8 mouse cellular contexts compared by ENCODE assay signal in genomic region chrX:153831951-153832561, GRCm38 (mm10). TPM values are rescaled to one million over a fixed set of nuclear protein-coding genes. Genes with fewer than 3 reads are reported as not detected.
DNase-seq lines count a peak whose midpoint lies in the region; ATAC-seq and TF ChIP-seq lines count a peak whose summit lies in the region.

Gene Spin2c (plus strand): TSS chrX:153832225.

- H3K27me3 ChIP-seq in cerebellum, adult 2 months (ENCODE audit: control insufficient read depth, insufficient read depth, low read length) = no peaks in the 10 kb centered on the region
- H3K27me3 ChIP-seq in hindbrain, embryonic 14.5 days (ENCODE audit: control insufficient read depth, insufficient read depth, low read length) = no peaks in the 10 kb centered on the region
- H3K27me3 ChIP-seq in lung, embryonic 15.5 days = no peaks in the 10 kb centered on the region

- TF ChIP-seq CTCF in cerebellum, adult 2 months (IDR thresholded peaks at IDR 0.05; ENCODE audit: borderline replicate concordance, insufficient read depth, low read depth, low read length) = no peak

- peak; percentile 61 for DNase-seq in NIH3T3 (ENCODE audit: low read depth)
- peak; percentile 61 to 66 for DNase-seq in cerebellum, adult 2 months
- peak; percentile 51 for DNase-seq in hindbrain, embryonic 14.5 days (ENCODE audit: low spot score)
- DNase-seq in layer of hippocampus, postnatal 10 days (ENCODE audit: low spot score in 2 of 2) = peak; percentile 36 to 54
- peak; percentile 52 for DNase-seq in ovary, postnatal 36 days (ENCODE audit: low spot score)
- peak; percentile 9 for DNase-seq in urinary bladder, postnatal 10 days (ENCODE audit: low spot score)

- TF ChIP-seq POLR2A in cerebellum, adult 2 months (IDR thresholded peaks at IDR 0.05; ENCODE audit: borderline replicate concordance, insufficient read depth, low read length) = no peak

- peak within 1 kb of the TSS; percentile 56; the same call in 1 of the 2 replicates for H3K27ac ChIP-seq in cerebellum, adult 2 months (ENCODE audit: insufficient read depth, low read length)
- peak within 1 kb of the TSS; percentile 78 for H3K27ac ChIP-seq in hindbrain, embryonic 14.5 days
- peak within 1 kb of the TSS; percentile 55 for H3K27ac ChIP-seq in lung, embryonic 15.5 days

- no peaks in the 10 kb centered on the region for H3K9me3 ChIP-seq in hindbrain, embryonic 14.5 days (ENCODE audit: control insufficient read depth, low read length)
- no peaks in the 10 kb centered on the region for H3K9me3 ChIP-seq in lung, embryonic 15.5 days

- peak within 1 kb of the TSS; percentile 48 for H3K4me2 ChIP-seq in hindbrain, embryonic 14.5 days (replicated peaks)
- peak within 1 kb of the TSS; percentile 58 for H3K4me2 ChIP-seq in lung, embryonic 15.5 days

- peak within 1 kb of the TSS; percentile 60 for H3K9ac ChIP-seq in hindbrain, embryonic 14.5 days
- peak within 1 kb of the TSS; percentile 37 for H3K9ac ChIP-seq in lung, embryonic 15.5 days

- no peaks in the 10 kb centered on the region for H3K4me1 ChIP-seq in cerebellum, adult 2 months (ENCODE audit: control insufficient read depth, insufficient read depth, low read length)
- no peaks in the 10 kb centered on the region for H3K4me1 ChIP-seq in hindbrain, embryonic 14.5 days (replicated peaks; ENCODE audit: control insufficient read depth, insufficient read depth, low read length)
- no peaks in the 10 kb centered on the region for H3K4me1 ChIP-seq in lung, embryonic 15.5 days

- peak within 1 kb of the TSS; percentile 100 for H3K4me3 ChIP-seq in cerebellum, adult 2 months (replicated peaks; ENCODE audit: insufficient read depth, low read depth, low read length)
- H3K4me3 ChIP-seq in hindbrain, embryonic 14.5 days (replicated peaks; ENCODE audit: low read length) = peak within 1 kb of the TSS; percentile 55
- peak within 1 kb of the TSS; percentile 53 for H3K4me3 ChIP-seq in lung, embryonic 15.5 days

- no peaks in the 10 kb centered on the region for H3K36me3 ChIP-seq in hindbrain, embryonic 14.5 days (replicated peaks; ENCODE audit: control insufficient read depth, insufficient read depth)
- no peaks in the 10 kb centered on the region for H3K36me3 ChIP-seq in lung, embryonic 15.5 days

- ATAC-seq in frontal cortex, adult (ENCODE audit: low TSS enrichment) = peak; percentile 99
- peak; percentile 96 for ATAC-seq in hindbrain, embryonic 14.5 days (ENCODE audit: low FRiP score)
- ATAC-seq in lung, embryonic 15.5 days (ENCODE audit: borderline replicate concordance, extremely low read depth, low FRiP score, low TSS enrichment) = peak; percentile 90; the same call in 1 of the 2 replicates

- WGBS in cerebellum, adult 2 months = 3% methylated on average over 23 of the region's 23 CpGs
- WGBS in hindbrain, embryonic 14.5 days = 10% methylated on average over 23 of the region's 23 CpGs
- WGBS in lung, embryonic 15.5 days = 12% methylated on average over 22 of the region's 23 CpGs

RNA-seq across cellular contexts. Expression of gene Spin2c, which starts in this region (rescaled TPM):
- 7.3 and 7.8 TPM in 2 replicates for polyA plus RNA-seq in cerebellum, adult 2 months (2012; rRNA removed)
- polyA plus RNA-seq in hindbrain, embryonic 14.5 days (2014; fragmentation: Nextera tagmentation; extraction: Ambion mirVana) = 28.4 and 31.4 TPM in 2 replicates
- 1 to 10 TPM; 7.7 to 9.0 TPM for total RNA-seq in layer of hippocampus, postnatal 10 days (2021)
- polyA plus RNA-seq in lung, embryonic 15.5 days (2015; fragmentation: Nextera tagmentation; extraction: Ambion mirVana) = 16.6 and 18.9 TPM in 2 replicates

Comparison
In these comparisons a context has a peak if more than half of its experiments do, and no peak if none do; other contexts are left out.
1. Peak in every context shown above with its lines: DNase-seq, ATAC-seq, H3K4me3 ChIP-seq and H3K27ac ChIP-seq.
2. DNase-seq: peak in every context shown above with its lines; median percentile 64 in cerebellum, adult 2 months; 61 in NIH3T3; 52 in ovary, postnatal 36 days; 51 in hindbrain, embryonic 14.5 days; 45 in layer of hippocampus, postnatal 10 days; 9 in urinary bladder, postnatal 10 days.